Mouse (Mus musculus): ENCODE data around the gene Mtm1. TPM values are rescaled to one million over a fixed set of nuclear protein-coding genes. Genes with fewer than 3 reads are reported as not detected.
"Not testable (repeated sequence)": the region's sequence is repeated elsewhere in the genome, so short reads cannot be mapped to it uniquely, and the experiment has no call there.

Gene Mtm1
- polyA plus RNA-seq, 1 experiment from 2014 or later: 5.8 TPM

DNA sequence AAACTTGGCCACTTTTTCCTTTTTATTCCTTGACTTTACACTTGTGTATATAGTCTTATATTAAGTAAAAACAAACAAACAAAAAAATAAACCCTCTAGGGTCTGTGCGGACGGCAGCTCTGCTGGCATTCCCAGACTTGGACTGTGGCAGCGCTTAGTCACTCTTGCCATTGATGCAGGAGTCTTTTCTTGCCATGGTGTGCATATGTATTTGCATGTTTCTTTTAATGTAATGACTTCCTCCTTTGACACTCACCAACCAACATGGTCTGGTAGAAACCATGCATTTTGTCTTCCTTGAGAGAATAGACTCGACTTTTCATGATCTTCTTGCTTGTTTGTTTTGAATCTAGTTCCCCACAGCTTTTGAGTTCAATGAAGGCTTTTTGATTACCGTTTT is 91.6 kb downstream of the Mtm1 start:
- no peaks in the 10 kb centered on the region for H3K27me3 ChIP-seq
- ATAC-seq (ENCODE audit: low FRiP score): no peak
- 92% methylated on average over 5 of the region's 5 CpGs for WGBS

DNA sequence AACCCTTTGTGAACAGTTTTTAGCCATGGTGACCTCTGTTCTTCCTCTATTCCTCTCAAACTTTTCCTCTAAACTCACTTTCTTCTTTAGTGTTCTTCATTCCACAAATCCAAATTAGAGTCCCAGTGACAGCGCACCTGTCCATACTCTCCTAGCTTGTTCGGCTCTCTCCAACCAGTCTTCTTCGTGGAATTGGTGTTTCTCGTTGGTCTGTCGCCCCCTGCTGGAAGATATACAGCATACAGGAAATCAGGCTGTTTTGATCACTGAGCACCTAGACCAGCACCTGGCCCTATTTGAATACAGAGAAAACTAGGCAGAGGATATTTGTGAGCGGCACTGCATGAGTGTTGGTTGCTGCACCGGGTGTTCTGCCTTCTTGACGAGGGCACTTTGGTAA is 100.7 kb downstream of the Mtm1 start:
- Histone ChIP-seq H3K27ac (no peak overlapping the region), H3K9me3 (no peaks in the 10 kb centered on the region), H3K9ac (no peak overlapping the region), H3K4me3 (replicated peaks) (no peak overlapping the region), H3K36me3 (replicated peaks) (no peaks in the 10 kb centered on the region), H3K4me2 (no peak overlapping the region), H3K27me3 (no peaks in the 10 kb centered on the region), H3K4me1 (no peaks in the 10 kb centered on the region)
- WGBS: 34% methylated on average over 8 of the region's 8 CpGs
- no peak for ATAC-seq (ENCODE audit: low FRiP score)

More for the DNA sequence above, 91.6 kb downstream of the Mtm1 start:
- H3K27ac ChIP-seq: no peak overlapping the region
- H3K9me3 ChIP-seq: no peaks in the 10 kb centered on the region
- no peak overlapping the region for H3K4me3 ChIP-seq (replicated peaks)
- no peaks in the 10 kb centered on the region for H3K4me1 ChIP-seq
- no peaks in the 10 kb centered on the region for H3K36me3 ChIP-seq (replicated peaks)
- H3K4me2 ChIP-seq: no peak overlapping the region
- H3K9ac ChIP-seq: no peak overlapping the region

DNA sequence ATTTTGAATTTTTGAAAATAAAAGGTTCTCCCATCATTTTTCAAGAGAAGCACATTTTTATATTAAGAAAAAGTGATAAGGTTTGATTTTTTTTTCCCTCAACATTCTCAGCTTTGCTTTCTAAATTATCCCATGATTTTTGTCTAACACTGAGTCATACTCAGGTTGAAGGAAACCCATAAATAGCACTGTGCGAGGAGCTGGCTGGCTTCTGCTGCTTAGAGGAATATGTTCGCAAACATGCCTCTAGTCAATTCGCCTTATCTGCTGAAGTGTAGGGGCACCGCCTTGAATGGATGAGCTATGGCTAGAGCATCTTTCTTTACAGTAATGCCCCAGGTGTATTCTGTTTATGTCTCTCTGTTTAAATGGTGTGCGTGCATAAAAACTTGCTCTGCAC is 103.8 kb downstream of the Mtm1 start:
- Histone ChIP-seq H3K9me3 (no peaks in the 10 kb centered on the region), H3K4me1 (no peaks in the 10 kb centered on the region), H3K27ac (no peak overlapping the region), H3K36me3 (replicated peaks) (no peaks in the 10 kb centered on the region), H3K9ac (no peak overlapping the region), H3K27me3 (no peaks in the 10 kb centered on the region), H3K4me3 (replicated peaks) (no peak overlapping the region), H3K4me2 (no peak overlapping the region)
- ATAC-seq (ENCODE audit: low FRiP score): no peak
- 91% methylated on average over 5 of the region's 5 CpGs for WGBS

DNA sequence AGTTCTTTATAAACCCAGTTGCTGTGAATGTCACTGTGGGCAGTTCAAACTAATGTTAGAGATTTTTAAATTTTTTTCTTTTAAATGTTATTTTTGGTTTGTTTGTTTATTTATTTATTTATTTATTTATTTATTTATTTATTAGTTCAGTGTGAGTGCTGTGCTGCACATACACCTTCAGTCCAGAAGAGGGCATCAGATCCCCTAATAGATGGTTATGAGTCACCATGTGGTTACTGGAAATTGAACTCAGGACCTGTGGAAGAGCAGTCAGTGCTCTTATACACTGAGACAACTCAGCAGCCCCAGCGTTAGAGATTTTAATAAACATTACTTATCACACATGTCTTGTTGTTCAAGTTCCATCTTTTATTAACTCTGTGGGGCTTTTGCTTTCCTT is 141.5 kb downstream of the Mtm1 start:
- H3K36me3 ChIP-seq (replicated peaks): no peaks in the 10 kb centered on the region
- no peak overlapping the region for H3K9ac ChIP-seq
- no peak for ATAC-seq (ENCODE audit: low FRiP score)

DNA sequence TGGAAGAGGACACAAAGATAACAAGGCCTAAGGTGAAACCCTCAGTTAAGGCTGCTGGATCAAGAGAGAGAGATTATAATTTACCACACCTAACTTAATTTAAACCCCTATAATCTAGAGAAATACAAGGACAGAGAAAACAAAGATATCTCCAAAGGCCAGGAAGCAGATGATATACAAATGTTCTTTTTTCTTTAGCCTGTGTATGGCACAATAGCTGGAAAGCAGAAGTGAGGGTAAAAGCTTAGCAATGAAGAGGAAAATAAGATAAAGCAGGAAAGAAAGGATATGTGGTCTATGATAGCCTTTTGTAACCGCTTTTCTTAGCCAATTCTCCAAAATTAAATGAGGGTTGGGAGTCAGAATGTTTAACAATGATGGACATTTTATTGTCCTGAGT is 144.8 kb downstream of the Mtm1 start:
- 63% methylated on average over 1 of the region's 1 CpGs for WGBS
- H3K27ac ChIP-seq: no peak overlapping the region
- ATAC-seq (ENCODE audit: low FRiP score): no peak

More for the DNA sequence above, 141.5 kb downstream of the Mtm1 start:
- Histone ChIP-seq H3K4me3 (replicated peaks) (no peak overlapping the region), H3K4me2 (no peak overlapping the region), H3K27me3 (no peaks in the 10 kb centered on the region), H3K27ac (no peak overlapping the region), H3K9me3 (no peaks in the 10 kb centered on the region), H3K4me1 (no peaks in the 10 kb centered on the region)
- WGBS: 75% methylated on average over 1 of the region's 1 CpGs

DNA sequence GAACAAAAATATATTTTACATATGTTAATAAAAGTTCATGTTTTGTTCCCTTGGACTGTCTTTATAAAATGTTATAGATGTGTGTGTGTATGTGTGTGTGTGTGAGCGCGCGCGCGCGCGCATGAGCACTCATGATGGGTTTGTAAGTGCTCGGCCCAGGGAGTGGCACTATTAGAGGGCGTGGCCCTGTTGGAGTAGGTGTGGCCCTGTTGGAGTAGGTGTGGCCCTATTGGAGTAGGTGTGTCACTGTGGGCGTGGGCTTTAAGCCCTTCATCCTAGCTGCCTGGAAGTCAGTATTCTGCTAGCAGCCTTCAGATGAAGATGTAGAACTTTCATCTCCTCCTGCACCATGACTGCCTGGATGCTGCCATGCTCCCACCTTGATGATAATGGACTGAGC is 151.2 kb downstream of the Mtm1 start:
- H3K4me2 ChIP-seq: not testable (repeated sequence)
- WGBS: 87% methylated on average over 10 of the region's 10 CpGs

More for the DNA sequence above, 144.8 kb downstream of the Mtm1 start:
- Histone ChIP-seq H3K36me3 (replicated peaks) (no peaks in the 10 kb centered on the region), H3K27me3 (no peaks in the 10 kb centered on the region), H3K4me1 (no peaks in the 10 kb centered on the region), H3K9me3 (no peaks in the 10 kb centered on the region), H3K4me2 (no peak overlapping the region), H3K4me3 (replicated peaks) (no peak overlapping the region), H3K9ac (no peak overlapping the region)

DNA sequence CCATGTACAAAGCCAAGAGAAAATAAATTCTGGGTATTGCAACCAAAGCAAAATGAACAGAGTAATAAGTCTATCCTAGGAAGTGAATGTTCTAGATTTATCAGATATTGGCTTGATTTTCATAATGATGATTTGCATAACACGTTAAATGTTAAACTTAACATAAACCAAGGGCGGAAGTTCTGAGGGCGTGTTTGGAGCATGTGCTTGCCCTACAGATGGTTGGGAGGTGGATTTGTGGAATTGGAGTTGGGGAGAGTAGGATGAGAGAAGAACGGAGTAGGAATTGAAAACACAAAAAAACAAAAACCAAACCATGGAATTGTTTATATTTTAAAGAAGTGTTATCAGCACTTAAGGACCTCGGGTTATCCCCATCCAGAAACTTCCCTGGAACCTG is 153.5 kb downstream of the Mtm1 start:
- Histone ChIP-seq H3K4me2 (peak overlapping the region; percentile 62), H3K36me3 (replicated peaks) (no peaks in the 10 kb centered on the region), H3K9me3 (no peaks in the 10 kb centered on the region), H3K27ac (no peak overlapping the region), H3K4me1 (no peaks in the 10 kb centered on the region), H3K4me3 (replicated peaks) (peak overlapping the region; percentile 58), H3K27me3 (no peaks in the 10 kb centered on the region), H3K9ac (no peak overlapping the region)
- no peak for ATAC-seq (ENCODE audit: low FRiP score)
- 79% methylated on average over 5 of the region's 5 CpGs for WGBS

More for the DNA sequence above, 151.2 kb downstream of the Mtm1 start:
- H3K4me1 ChIP-seq; ATAC-seq (ENCODE audit: low FRiP score); H3K27me3 ChIP-seq; H3K36me3 ChIP-seq (replicated peaks); H3K27ac ChIP-seq; H3K4me3 ChIP-seq (replicated peaks); H3K9me3 ChIP-seq; H3K9ac ChIP-seq: not testable (repeated sequence)

DNA sequence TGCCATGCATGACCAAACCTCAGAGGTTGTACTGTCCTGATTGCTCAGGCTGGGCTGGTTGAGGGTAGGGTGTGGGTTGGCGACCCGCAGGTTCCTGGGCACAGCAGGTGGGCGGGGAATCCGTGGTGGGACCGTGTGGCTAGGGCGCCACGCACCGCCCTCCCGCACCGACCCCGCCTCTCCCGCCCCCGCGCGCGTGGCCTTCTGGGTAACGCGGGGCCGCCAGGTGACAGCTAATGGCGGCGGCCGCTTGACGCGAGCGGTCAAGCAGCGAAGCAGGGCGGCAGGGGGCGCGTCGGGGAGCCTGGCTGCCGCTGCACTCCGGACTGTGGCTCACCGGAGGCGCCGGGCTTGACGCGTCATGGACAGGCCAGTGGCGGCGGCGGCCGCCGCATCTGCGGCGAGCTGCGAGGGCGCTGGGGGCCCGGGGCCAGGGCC is 154.0 kb downstream of the Mtm1 start, which contains the start of gene Mtmr1:
TSS of gene Mtmr1 (plus strand) at position 207 of the 438 bp plus-strand sequence.
- Histone ChIP-seq H3K27me3 (no peaks in the 10 kb centered on the region), H3K27ac (peak within 1 kb of the TSS; percentile 69), H3K9me3 (no peaks in the 10 kb centered on the region), H3K36me3 (replicated peaks) (no peaks in the 10 kb centered on the region), H3K4me3 (replicated peaks) (peak within 1 kb of the TSS; percentile 58), H3K9ac (peak within 1 kb of the TSS; percentile 70), H3K4me2 (peak within 1 kb of the TSS; percentile 62), H3K4me1 (no peaks in the 10 kb centered on the region)
- WGBS: 19% methylated on average over 14 of the region's 47 CpGs
- peak; percentile 96 for ATAC-seq (ENCODE audit: low FRiP score)

DNA sequence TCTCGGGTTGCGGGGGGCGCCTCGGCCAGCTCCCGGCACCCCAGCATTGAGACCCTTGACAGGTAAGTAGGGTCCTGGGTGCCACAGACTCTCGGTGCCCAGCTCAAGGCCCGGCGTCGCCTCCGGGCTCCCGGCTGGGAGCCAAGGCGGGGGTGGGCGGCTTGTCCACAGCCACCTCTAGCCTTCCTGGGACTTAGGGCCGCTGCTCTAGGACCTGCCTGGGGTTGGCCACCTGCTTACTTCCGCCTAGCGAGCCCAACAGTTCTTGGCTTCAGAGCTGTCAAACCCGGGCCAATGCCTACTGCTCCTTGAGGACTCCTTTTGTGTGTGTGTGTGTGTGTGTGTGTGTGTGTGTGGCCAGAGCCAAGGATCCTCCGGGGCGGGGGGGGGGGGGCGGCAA is 154.4 kb downstream of the Mtm1 start:
- no peak; the same call in none of the 2 replicates for ATAC-seq (ENCODE audit: low FRiP score)
- Histone ChIP-seq H3K4me3 (replicated peaks) (peak overlapping the region; percentile 58), H3K27ac (peak overlapping the region; percentile 69), H3K4me2 (peak overlapping the region; percentile 62), H3K4me1 (no peaks in the 10 kb centered on the region), H3K27me3 (no peaks in the 10 kb centered on the region), H3K9ac (peak overlapping the region; percentile 70), H3K36me3 (replicated peaks) (no peaks in the 10 kb centered on the region), H3K9me3 (no peaks in the 10 kb centered on the region)
- 17% methylated on average over 17 of the region's 20 CpGs for WGBS

Other genes starting within 250 kb of the Mtm1 start
- gene Mamld1, start 160.5 kb upstream of the Mtm1 start, polyA plus RNA-seq (2016; fragmentation: Nextera tagmentation; extraction: Ambion mirVana): 8.2 and 9.7 TPM in 2 replicates
- gene Mtmr1, start 154.0 kb downstream of the Mtm1 start, polyA plus RNA-seq (2016; fragmentation: Nextera tagmentation; extraction: Ambion mirVana): 17.3 and 18.8 TPM in 2 replicates